Mouse (Mus musculus): ENCODE results near the gene Cdh3.

- TF ChIP-seq EP300 (IDR thresholded peaks at IDR 0.05; ENCODE audit: low read depth) (no peak), CTCF (IDR thresholded peaks at IDR 0.05; ENCODE audit: low read depth) (no peak)
Observed at GRCm38 (mm10) chr8:106570386-106570785, 59.7 kb downstream of the Cdh3 start.
